Comparison of ENCODE assay signal across 9 mouse cellular contexts in genomic region chr7:130325983-130326433, GRCm38 (mm10).
A peak's percentile ranks its signal among the peaks of the same experiment; 100 is the strongest.
DNase-seq lines count a peak whose midpoint lies in the region; ATAC-seq lines count a peak whose summit lies in the region.
"Had no signal": no experiment of that assay in that cellular context is flagged by ENCODE, and none has a peak within 500 bp of the region (broad histone marks: within the 10 kb centered on the region; RNA-seq: fewer than 3 reads in every experiment).

No protein-coding gene starts in this region.

- peak; percentile 60 to 63 for DNase-seq in cerebellum, postnatal 14 days
- DNase-seq in cerebellum, adult 9-10 months: no peak
- DNase-seq in ovary, adult 18-20 months (ENCODE audit: low spot score): peak; percentile 42
- no peak for DNase-seq in ovary, postnatal 10 days (ENCODE audit: low spot score)
- peak; percentile 82 for DNase-seq in kidney, postnatal 14 days
- DNase-seq in testis, postnatal 10 days (ENCODE audit: low spot score): peak; percentile 59
- DNase-seq: layer of hippocampus, adult 9-11 months had no signal

- ATAC-seq in cerebellum, adult (ENCODE audit: insufficient number of reproducible peaks, low FRiP score, low TSS enrichment): no peak
- no peak for ATAC-seq in forebrain, embryonic 15.5 days (replicated peaks)

- H3K9me3 ChIP-seq in forebrain, embryonic 15.5 days: no peaks in the 10 kb centered on the region

- H3K27ac ChIP-seq in forebrain, embryonic 15.5 days (replicated peaks): no peak overlapping the region

- H3K4me3 ChIP-seq in forebrain, embryonic 15.5 days: no peak overlapping the region

- no peaks in the 10 kb centered on the region for H3K27me3 ChIP-seq in forebrain, embryonic 15.5 days

- no peak overlapping the region for H3K4me2 ChIP-seq in forebrain, embryonic 15.5 days (replicated peaks)

- no peak overlapping the region for H3K9ac ChIP-seq in forebrain, embryonic 15.5 days (replicated peaks)

- 59% methylated on average over 15 of the region's 15 CpGs for WGBS in forebrain, embryonic 15.5 days

- H3K36me3 ChIP-seq in forebrain, embryonic 15.5 days: no peaks in the 10 kb centered on the region

- H3K4me1 ChIP-seq in forebrain, embryonic 15.5 days: peaks cover 13% of the 10 kb centered on the region; the same call in 1 of the 2 replicates

Comparison
In these comparisons a context has a peak if more than half of its experiments do, and no peak if none do; other contexts are left out.
1. DNase-seq: peak in cerebellum, postnatal 14 days (2 of 2), ovary, adult 18-20 months (single experiment), kidney, postnatal 14 days (single experiment) and testis, postnatal 10 days (single experiment); none in cerebellum, adult 9-10 months (single experiment) and ovary, postnatal 10 days (single experiment).